Mouse (Mus musculus) bone marrow macrophage, adult 2 months (primary cell): ENCODE data around the gene Khsrp. TPM values are rescaled to one million over a fixed set of nuclear protein-coding genes. Genes with fewer than 3 reads are reported as not detected.
"Not testable (repeated sequence)": the region's sequence is repeated elsewhere in the genome, so short reads cannot be mapped to it uniquely, and the experiment has no call there.

Experiments
- H3K27ac ChIP-seq: 2 replicates; pipeline ENCODE4 v1.5.1; 2012; ENCODE audit warnings: low read depth, low read length; ENCODE audit not compliant: insufficient read depth
- H3K4me1 ChIP-seq: 2 replicates; pipeline ENCODE4 v1.6.1; 2012; ENCODE audit warnings: low read length; ENCODE audit not compliant: control insufficient read depth, insufficient read depth
- H3K4me3 ChIP-seq: 2 replicates; pipeline ENCODE4 v1.5.1; 2012; ENCODE audit warnings: mild to moderate bottlenecking, low read length, moderate library complexity; ENCODE audit not compliant: insufficient read depth
- CTCF ChIP-seq: IDR thresholded peaks from 2 replicates; pipeline ENCODE4 v1.5.1; 2012; ENCODE audit warnings: low read depth, mild to moderate bottlenecking, low read length, moderate library complexity
- POLR2A ChIP-seq: IDR thresholded peaks from 2 replicates; pipeline ENCODE4 v1.6.1; 2012; ENCODE audit warnings: mild to moderate bottlenecking, low read depth, low read length, borderline replicate concordance
- polyA plus RNA-seq: library from polyadenylated mRNA; stranded (reverse); fragments of >200 nt; gene quantifications from 2 replicates; pipeline ENCODE4 v1.2.4, GENCODE M21; 2012; ENCODE audit not compliant: missing spikeins, insufficient read depth, insufficient read length

Gene Khsrp
- polyA plus RNA-seq, 1 experiment, result 76.5 TPM

DNA sequence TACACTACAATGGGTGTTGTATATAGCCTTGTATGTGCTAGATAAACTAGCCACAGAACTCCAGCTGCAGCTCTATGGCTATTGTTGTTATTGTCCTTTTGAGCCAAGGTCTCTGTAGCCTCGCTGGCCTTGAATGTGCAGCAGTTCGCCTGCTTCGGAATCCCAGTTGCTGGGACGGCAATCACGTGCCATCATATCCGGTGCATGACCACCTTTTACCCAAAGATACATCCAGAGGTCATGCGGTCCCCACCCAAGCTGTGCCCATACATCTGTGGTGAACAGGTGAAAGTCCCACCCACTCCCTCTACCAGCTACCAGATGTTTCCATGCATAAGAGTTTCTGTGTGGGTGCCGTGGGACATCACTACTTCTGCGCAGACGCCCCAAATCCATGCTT is 29.7 kb upstream of the Khsrp start:
- peaks cover 7% of the 10 kb centered on the region for H3K4me1 ChIP-seq
- TF ChIP-seq CTCF, result no peak
- no peak for TF ChIP-seq POLR2A
- no peak overlapping the region for H3K27ac ChIP-seq
- no peak overlapping the region for H3K4me3 ChIP-seq

- Histone ChIP-seq H3K27ac (peak overlapping the region; percentile 38; the same call in 1 of the 2 replicates), H3K4me1 (peaks cover 7% of the 10 kb centered on the region), H3K4me3 (peak overlapping the region; percentile 65)
- TF ChIP-seq CTCF, result no peak
- no peak for TF ChIP-seq POLR2A
Measured at GRCm38 (mm10) chr17:57060231-57060801, 29.0 kb upstream of the Khsrp start.

DNA sequence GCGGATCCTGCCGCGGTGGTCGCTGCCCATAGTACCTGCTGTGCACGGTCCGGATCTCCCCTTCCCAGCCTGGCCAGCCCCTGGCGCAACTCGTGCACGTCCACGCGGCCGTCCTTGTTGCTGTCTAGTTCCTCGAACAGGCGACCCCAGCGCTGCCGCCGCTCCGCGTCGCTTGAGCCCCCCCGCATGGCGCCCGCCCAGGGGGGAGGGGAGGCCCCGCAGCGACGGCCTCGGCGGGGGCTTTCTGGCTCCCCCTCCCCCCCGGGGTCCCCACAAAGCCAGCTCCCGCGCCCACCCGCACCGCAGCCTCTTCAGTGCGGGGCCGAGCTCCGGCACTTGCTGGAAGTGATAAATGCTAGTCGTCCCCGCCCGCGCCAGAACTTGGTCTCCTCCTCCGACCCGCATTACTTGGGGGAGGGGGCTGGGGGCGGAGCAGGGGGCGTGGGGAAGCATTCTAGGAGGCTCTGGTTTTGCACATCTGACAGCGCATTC is 28.2 kb upstream of the Khsrp start, which contains the start of gene Slc25a23:
Gene Slc25a23 (minus strand): TSS at position 378 of the 492 bp plus-strand sequence.
- TF ChIP-seq CTCF, result no peak
- no peak for TF ChIP-seq POLR2A
- H3K27ac ChIP-seq, result peak within 1 kb of the TSS; percentile 38; the same call in 1 of the 2 replicates

GRCm38 (mm10) chr17:57058891-57059485 is 27.7 kb upstream of the Khsrp start, which contains the start of gene Crb3:
TSS of gene Crb3 (plus strand) at chr17:57059105.
- TF ChIP-seq CTCF (no peak), POLR2A (no peak)
- Histone ChIP-seq H3K27ac (no peak within 1 kb of the TSS), H3K4me1 (peaks cover 7% of the 10 kb centered on the region), H3K4me3 (peak within 1 kb of the TSS; percentile 65)

More for the DNA sequence above, 28.2 kb upstream of the Khsrp start, which contains the start of gene Slc25a23:
- H3K4me3 ChIP-seq, result peak within 1 kb of the TSS; percentile 65
- H3K4me1 ChIP-seq, result peaks cover 7% of the 10 kb centered on the region

GRCm38 (mm10) chr17:57056246-57056645 is 24.9 kb upstream of the Khsrp start:
- Histone ChIP-seq H3K27ac (no peak overlapping the region), H3K4me3 (no peak overlapping the region), H3K4me1 (peaks cover 3% of the 10 kb centered on the region)
- TF ChIP-seq CTCF, result no peak

GRCm38 (mm10) chr17:57051679-57052078 is 20.4 kb upstream of the Khsrp start:
- H3K4me1 ChIP-seq, H3K4me3 ChIP-seq, H3K27ac ChIP-seq: not testable (repeated sequence)

DNA sequence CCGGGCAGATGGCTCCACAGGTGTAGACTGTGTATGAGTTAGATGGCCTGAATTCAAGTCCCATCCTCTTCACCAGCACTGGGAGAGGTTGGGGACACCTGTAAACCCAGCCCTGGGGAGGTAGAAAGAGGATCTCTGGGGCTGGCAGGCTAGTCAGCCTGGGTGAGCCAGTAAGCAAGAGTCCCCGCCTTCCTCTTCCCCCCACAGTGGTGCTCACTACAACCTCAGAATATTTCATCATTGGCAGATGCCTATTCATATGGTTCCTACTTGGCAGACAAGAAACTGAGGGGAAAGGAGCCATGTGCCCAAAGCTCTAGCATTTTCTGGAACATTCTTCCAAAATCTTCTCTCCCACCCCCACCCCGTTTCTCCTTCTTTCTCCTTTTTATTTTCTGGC is 17.5 kb upstream of the Khsrp start:
- no peak overlapping the region for H3K27ac ChIP-seq
- peaks cover 8% of the 10 kb centered on the region for H3K4me1 ChIP-seq
- H3K4me3 ChIP-seq, result no peak overlapping the region
- no peak for TF ChIP-seq POLR2A
- TF ChIP-seq CTCF, result no peak

DNA sequence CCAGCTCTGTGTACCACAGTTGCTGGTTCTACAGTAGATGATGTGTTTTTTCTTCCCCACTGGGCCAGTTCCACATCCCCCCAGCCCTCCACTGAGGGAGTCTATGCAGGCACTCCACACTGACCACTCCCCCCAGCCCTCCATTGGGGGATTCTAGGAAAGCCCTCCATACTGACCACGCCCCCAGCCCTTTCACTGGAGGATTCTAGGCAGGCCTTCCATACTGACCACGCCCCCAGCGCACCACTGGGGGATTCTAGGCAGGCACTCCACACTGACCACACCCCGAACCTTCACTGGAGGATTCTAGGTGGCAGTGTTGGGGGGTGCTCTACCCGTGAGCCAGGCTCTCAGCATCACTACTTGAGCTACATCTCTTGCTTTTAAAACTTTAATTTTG is 16.1 kb upstream of the Khsrp start:
- Histone ChIP-seq H3K27ac (no peak overlapping the region), H3K4me1 (peaks cover 8% of the 10 kb centered on the region), H3K4me3 (no peak overlapping the region)
- no peak for TF ChIP-seq POLR2A
- TF ChIP-seq CTCF, result no peak

GRCm38 (mm10) chr17:57041554-57041953 is 10.2 kb upstream of the Khsrp start, which contains the start of gene Slc25a41:
TSS of gene Slc25a41 (minus strand) at chr17:57041654.
- Histone ChIP-seq H3K4me1 (peaks cover 7% of the 10 kb centered on the region; the same call in 1 of the 2 replicates), H3K4me3 (no peak within 1 kb of the TSS), H3K27ac (no peak within 1 kb of the TSS)
- TF ChIP-seq POLR2A, result no peak
- no peak for TF ChIP-seq CTCF

GRCm38 (mm10) chr17:57038978-57039377 is 7.7 kb upstream of the Khsrp start:
- Histone ChIP-seq H3K27ac (no peak overlapping the region), H3K4me3 (no peak overlapping the region), H3K4me1 (peaks cover 7% of the 10 kb centered on the region; the same call in 1 of the 2 replicates)
- TF ChIP-seq POLR2A (no peak), CTCF (no peak)
